ENCODE assay signal across 22 mouse cellular contexts in genomic region chr12:37487991-37488390, GRCm38 (mm10).
DNase-seq lines count a peak whose midpoint lies in the region; ATAC-seq and TF ChIP-seq lines count a peak whose summit lies in the region.
"Had no signal": no experiment of that assay in that cellular context is flagged by ENCODE, and none has a peak within 500 bp of the region (broad histone marks: within the 10 kb centered on the region; RNA-seq: fewer than 3 reads in every experiment).

No protein-coding gene starts in this region.

- no peak overlapping the region for H3K27ac ChIP-seq in gastrocnemius, adult 2 months
- no peak overlapping the region for H3K27ac ChIP-seq in limb, embryonic 14.5 days (replicated peaks; ENCODE audit: low read depth, low read length)
- no peak overlapping the region for H3K27ac ChIP-seq in limb, embryonic 10.5 days
- H3K27ac ChIP-seq: embryonic facial prominence, embryonic 12.5 days; heart, embryonic 15.5 days; layer of hippocampus, adult 2 months; limb, embryonic 15.5 days; liver, embryonic 13.5 days; midbrain, embryonic 10.5 days; stomach, postnatal 0 days had no signal

- no peaks in the 10 kb centered on the region for H3K4me1 ChIP-seq in limb, embryonic 14.5 days (ENCODE audit: control insufficient read depth, insufficient read depth, low read length)
- H3K4me1 ChIP-seq in limb, embryonic 10.5 days = no peaks in the 10 kb centered on the region
- H3K4me1 ChIP-seq: embryonic facial prominence, embryonic 12.5 days; heart, embryonic 15.5 days; limb, embryonic 15.5 days; liver, embryonic 13.5 days; midbrain, embryonic 10.5 days had no signal

- H3K4me2 ChIP-seq in limb, embryonic 14.5 days (replicated peaks; ENCODE audit: low read depth, low read length, severe bottlenecking) = no peak overlapping the region
- H3K4me2 ChIP-seq: embryonic facial prominence, embryonic 12.5 days; heart, embryonic 15.5 days; limb, embryonic 15.5 days; liver, embryonic 13.5 days had no signal

- no peak overlapping the region for H3K9ac ChIP-seq in limb, embryonic 14.5 days (ENCODE audit: low read depth, low read length, severe bottlenecking)
- H3K9ac ChIP-seq: embryonic facial prominence, embryonic 12.5 days; heart, embryonic 15.5 days; limb, embryonic 15.5 days; liver, embryonic 13.5 days had no signal

- WGBS in limb, embryonic 14.5 days = 83% methylated on average over 3 of the region's 3 CpGs
- 91% methylated on average over 3 of the region's 3 CpGs for WGBS in limb, embryonic 10.5 days

- no peaks in the 10 kb centered on the region for H3K9me3 ChIP-seq in limb, embryonic 14.5 days (ENCODE audit: control insufficient read depth, low read length)
- H3K9me3 ChIP-seq in limb, embryonic 10.5 days (replicated peaks) = no peaks in the 10 kb centered on the region
- H3K9me3 ChIP-seq: embryonic facial prominence, embryonic 12.5 days; heart, embryonic 15.5 days; limb, embryonic 15.5 days; liver, embryonic 13.5 days; midbrain, embryonic 10.5 days had no signal

- ATAC-seq in limb, embryonic 14.5 days (ENCODE audit: low FRiP score, low read depth) = no peak
- ATAC-seq: hindbrain, embryonic 16.5 days; midbrain, embryonic 16.5 days had no signal

- no peak for TF ChIP-seq POLR2A in limb, embryonic 14.5 days (IDR thresholded peaks at IDR 0.05; ENCODE audit: borderline replicate concordance, extremely low read depth, insufficient read depth, insufficient read length)

- H3K4me3 ChIP-seq in gastrocnemius, adult 2 months = no peak overlapping the region
- H3K4me3 ChIP-seq in limb, embryonic 14.5 days (replicated peaks; ENCODE audit: low read length) = no peak overlapping the region
- H3K4me3 ChIP-seq in limb, embryonic 10.5 days = no peak overlapping the region
- H3K4me3 ChIP-seq: embryonic facial prominence, embryonic 12.5 days; heart, embryonic 15.5 days; layer of hippocampus, adult 2 months; limb, embryonic 15.5 days; liver, embryonic 13.5 days; midbrain, embryonic 10.5 days had no signal

- TF ChIP-seq CTCF in gastrocnemius, adult 2 months (IDR thresholded peaks at IDR 0.05) = no peak

- no peaks in the 10 kb centered on the region for H3K27me3 ChIP-seq in limb, embryonic 14.5 days (ENCODE audit: control insufficient read depth, insufficient read depth, low read length)
- no peaks in the 10 kb centered on the region for H3K27me3 ChIP-seq in limb, embryonic 10.5 days (ENCODE audit: low read depth, poor library complexity, severe bottlenecking)
- H3K27me3 ChIP-seq: embryonic facial prominence, embryonic 12.5 days; heart, embryonic 15.5 days; limb, embryonic 15.5 days; liver, embryonic 13.5 days had no signal

- intact Hi-C loops in gastrocnemius, adult 2 months (cut with DNase I) = no loop called here

- no peaks in the 10 kb centered on the region for H3K36me3 ChIP-seq in limb, embryonic 14.5 days (ENCODE audit: control insufficient read depth, insufficient read depth, low read length)
- no peaks in the 10 kb centered on the region for H3K36me3 ChIP-seq in limb, embryonic 10.5 days
- H3K36me3 ChIP-seq: embryonic facial prominence, embryonic 12.5 days; heart, embryonic 15.5 days; limb, embryonic 15.5 days; liver, embryonic 13.5 days; midbrain, embryonic 10.5 days had no signal

- peak; percentile 28 for DNase-seq in gastrocnemius, adult 2 months
- DNase-seq in gastrocnemius, adult 8-10 months (ENCODE audit: low spot score in 2 of 2) = no peak
- peak; percentile 26 for DNase-seq in limb, embryonic 14.5 days (ENCODE audit: low spot score)
- DNase-seq in limb, embryonic 10.5 days (ENCODE audit: low spot score) = no peak
- DNase-seq in fibroblast of lung, adult 2 months (ENCODE audit: low read depth) = peak; percentile 5
- DNase-seq in lung, postnatal 14 days = peak; percentile 18
- no peak for DNase-seq in layer of hippocampus, postnatal 10 days (ENCODE audit: low spot score in 2 of 2)
- no peak for DNase-seq in testis, postnatal 10 days (ENCODE audit: low spot score)
- DNase-seq: B cell, adult 2 months; cerebellum, adult 8-10 months; cerebellum, postnatal 36 days; kidney, adult 9 months; liver, embryonic 13.5 days; thymus, postnatal 4 days had no signal

Comparison
In these comparisons a context has a peak if more than half of its experiments do, and no peak if none do; other contexts are left out.
1. DNase-seq: peak in gastrocnemius, adult 2 months (single experiment), limb, embryonic 14.5 days (single experiment), fibroblast of lung, adult 2 months (single experiment) and lung, postnatal 14 days (single experiment); none in gastrocnemius, adult 8-10 months (0 of 2), limb, embryonic 10.5 days (single experiment), layer of hippocampus, postnatal 10 days (0 of 2) and testis, postnatal 10 days (single experiment).